Mouse (Mus musculus): ENCODE measurements around the gene Zscan22.
"Not testable (repeated sequence)": the region's sequence is repeated elsewhere in the genome, so short reads cannot be mapped to it uniquely, and the experiment has no call there.

Gene Zscan22

GRCm38 (mm10) chr7:12897655-12898410 lies at the start of gene Zscan22:
Gene Zscan22, plus strand, starts transcription at chr7:12897815.
- DNase-seq: peak; percentile 98

DNA sequence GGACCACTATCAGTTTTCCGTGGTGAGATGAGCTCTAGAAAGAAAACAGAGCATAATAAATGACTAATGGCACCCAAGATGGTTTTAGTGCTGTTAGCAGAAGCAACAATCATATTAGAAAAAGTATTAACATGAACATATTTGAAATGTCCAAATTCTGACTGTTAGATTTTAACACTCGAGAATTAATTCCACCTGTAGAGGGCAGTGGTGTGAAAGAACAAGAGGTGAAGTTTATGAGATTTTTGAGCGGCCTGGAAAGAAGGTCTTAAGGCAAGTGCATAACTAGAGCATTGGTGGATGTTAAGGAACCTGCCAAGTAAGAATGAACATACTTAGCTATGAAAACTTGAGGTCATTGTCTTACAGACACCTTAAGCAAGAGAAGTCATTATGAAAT lies 23.3 kb upstream of the Zscan22 start:
- DNase-seq: no peak

DNA sequence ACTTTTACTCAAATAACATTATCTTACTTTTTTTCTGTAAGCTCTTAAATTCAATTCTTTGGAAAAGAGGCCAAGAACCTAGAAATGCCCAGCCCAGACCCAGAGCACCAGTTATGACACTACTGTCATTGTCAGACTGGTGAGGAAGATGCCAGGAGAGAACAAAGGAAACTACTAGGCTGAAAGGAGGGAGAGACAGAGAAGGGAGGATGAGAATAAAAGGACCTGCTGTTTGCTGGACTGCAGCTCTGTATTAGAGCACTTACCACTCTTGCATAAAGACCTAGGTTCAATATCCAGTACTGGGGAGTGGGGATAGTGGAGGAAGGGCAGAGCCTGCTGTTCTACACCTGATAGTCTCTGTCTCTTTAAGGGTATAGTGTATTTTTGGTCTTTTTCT lies 17.6 kb upstream of the Zscan22 start:
- DNase-seq: no peak

DNA sequence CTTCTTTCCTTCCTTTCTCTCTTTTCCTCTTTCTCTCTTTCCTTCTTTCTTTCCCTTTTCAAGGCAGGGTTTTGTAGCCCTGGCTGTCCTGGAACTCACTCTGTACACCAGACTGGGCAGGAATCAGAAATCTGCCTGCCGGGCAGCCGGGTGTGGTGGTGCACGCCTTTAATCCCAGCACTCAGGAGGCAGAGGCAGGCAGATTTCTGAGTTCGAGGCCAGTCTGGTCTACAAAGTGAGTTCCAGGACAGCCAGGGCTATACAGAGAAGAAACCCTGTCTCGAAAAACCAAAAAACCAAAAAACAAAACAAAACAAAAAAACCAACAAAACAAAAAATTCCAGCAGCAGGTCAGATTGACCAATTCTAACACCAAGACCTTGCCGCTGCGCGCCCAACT lies 17.1 kb upstream of the Zscan22 start:
- DNase-seq: not testable (repeated sequence)

- DNase-seq: peak; percentile 96
Measured at GRCm38 (mm10) chr7:12880911-12881660, 16.5 kb upstream of the Zscan22 start, which contains the start of gene Zfp128. Gene Zfp128, plus strand, starts transcription at chr7:12881177.

GRCm38 (mm10) chr7:12886563-12887266 lies 10.9 kb upstream of the Zscan22 start:
- no peak for DNase-seq

GRCm38 (mm10) chr7:12887585-12887984 lies 10.0 kb upstream of the Zscan22 start:
- no peak for DNase-seq

DNA sequence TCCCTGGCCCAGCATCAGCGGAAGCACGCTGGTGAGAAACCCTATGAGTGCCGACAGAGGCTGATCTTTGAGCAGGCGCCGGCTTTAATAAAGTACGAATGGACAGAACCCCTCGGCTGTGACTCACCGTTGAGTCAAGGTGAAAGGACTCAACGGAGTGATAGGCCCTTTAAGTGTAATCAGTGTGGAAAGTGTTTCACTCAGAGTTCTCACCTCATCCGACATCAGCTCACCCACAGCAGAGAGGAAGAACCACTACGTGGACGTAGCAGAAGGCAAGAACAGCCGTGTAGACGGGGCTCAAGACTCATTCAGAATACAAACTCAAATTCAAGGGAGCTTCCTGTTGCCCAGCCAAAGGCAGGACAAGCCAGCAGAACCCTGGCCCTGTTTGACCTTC lies 6.7 kb upstream of the Zscan22 start:
- no peak for DNase-seq

DNA sequence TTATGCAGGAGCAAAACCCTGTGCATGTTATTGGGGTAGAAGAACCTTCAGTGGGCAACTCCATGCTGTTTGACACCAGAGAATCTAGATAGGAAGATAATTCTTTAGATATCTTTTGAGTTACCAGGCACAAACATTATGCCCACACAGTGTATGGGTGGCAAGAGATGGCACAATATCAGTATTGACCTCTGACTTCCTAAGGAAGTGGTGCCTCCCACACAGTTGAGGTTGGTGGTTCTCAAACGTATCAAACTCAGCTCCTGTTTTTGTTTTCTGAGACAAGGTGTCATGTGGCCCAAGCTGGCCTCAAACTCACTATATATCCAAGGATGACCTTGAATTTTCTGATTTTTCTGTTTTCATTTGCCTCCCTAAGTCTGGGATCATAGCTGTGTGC lies 6.3 kb upstream of the Zscan22 start:
- no peak for DNase-seq

DNA sequence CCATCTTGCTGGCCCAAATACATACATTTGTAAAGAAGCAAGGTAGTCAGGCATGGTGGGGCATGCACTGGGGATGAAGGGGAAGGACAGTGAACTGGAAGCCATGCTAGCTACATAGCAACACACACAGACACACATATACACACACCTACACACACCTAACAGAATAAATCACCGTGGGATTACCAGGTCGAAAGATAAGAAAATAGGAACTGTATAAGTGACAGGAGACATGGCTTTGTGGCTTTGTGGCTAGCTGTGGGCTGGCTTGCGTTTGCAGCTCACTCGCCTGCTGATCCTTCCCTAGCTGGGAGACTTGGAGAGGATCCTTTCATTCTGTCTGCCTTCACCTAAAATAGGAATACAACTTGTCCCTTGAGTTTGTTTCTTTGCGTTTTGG lies 3.9 kb downstream of the Zscan22 start:
- DNase-seq: no peak

- DNase-seq: no peak
Measured at GRCm38 (mm10) chr7:12903623-12904022, 6.0 kb downstream of the Zscan22 start.

- DNase-seq: no peak
Measured at GRCm38 (mm10) chr7:12905146-12905545, 7.5 kb downstream of the Zscan22 start.

GRCm38 (mm10) chr7:12909498-12909962 lies 11.9 kb downstream of the Zscan22 start:
- DNase-seq: peak; percentile 71

DNA sequence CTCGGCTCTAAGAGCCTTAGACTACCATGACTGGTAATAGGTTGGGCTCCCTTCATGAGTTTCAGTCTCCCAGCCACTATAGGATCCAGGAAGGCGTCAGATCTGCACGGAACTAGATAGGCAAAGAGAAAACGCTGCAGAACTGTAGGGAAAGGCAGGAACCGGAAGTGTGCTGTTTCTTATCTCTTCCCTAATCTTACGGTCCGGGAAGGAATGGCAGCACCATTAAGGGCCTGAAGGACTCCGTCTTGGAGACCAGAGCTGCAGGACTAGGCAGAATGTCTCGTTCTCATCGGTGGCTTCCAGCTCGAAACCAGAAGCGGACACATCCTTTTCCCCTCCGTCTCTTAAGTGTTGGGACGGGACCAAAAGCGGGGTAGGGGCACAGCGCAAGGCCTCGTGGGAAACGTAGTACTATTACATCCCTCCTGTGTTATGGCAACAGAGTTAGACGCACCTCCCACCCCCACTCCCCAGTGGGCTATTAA lies 12.6 kb downstream of the Zscan22 start:
- DNase-seq: peak; percentile 50

- no peak for DNase-seq
Measured at GRCm38 (mm10) chr7:12913556-12913955, 15.9 kb downstream of the Zscan22 start.

GRCm38 (mm10) chr7:12920495-12920894 lies 22.9 kb downstream of the Zscan22 start:
- DNase-seq: not testable (repeated sequence)

- DNase-seq: no peak
Measured at GRCm38 (mm10) chr7:12921318-12921704, 23.7 kb downstream of the Zscan22 start.

DNA sequence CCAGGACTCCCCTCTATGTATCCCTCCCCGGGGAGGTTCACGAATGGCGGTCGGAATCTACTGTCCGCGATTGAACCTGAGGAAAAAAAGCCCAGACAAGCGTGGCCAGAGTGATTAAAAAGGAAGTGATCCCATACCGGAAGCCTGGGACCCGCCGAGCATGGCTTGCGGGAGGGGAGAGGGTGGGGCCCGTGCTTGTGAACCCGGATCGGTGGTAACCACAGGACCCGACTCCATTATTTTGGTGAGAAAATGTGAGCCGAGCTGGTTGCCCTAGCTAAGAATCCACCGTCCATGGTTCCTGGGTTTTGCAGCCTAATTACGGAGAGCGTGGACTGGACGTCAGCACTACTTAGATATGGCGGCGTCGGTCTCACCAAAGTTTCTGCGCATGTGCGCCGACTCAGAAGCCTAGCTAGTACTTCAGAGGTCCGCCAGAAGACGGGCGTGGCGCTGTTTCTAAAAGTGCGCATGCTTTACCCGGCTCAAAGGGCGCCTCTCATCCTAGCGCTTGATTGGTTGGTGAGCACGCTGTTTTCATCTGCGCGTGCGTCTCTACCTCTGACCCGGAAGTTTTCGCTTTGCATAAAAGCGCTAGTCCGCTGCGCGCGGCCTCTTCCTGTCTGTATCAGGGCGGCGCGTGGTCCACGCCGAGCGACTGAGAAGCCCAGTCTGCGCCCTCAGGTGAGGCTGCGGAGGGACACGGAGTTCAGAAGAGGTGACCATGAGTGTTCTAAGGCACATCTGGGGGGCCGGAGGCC lies 24.3 kb downstream of the Zscan22 start, which contains the start of gene Rps5:
Gene Rps5, plus strand, starts transcription at position 586 of the 761 bp plus-strand sequence.
- DNase-seq: peak; percentile 99

DNA sequence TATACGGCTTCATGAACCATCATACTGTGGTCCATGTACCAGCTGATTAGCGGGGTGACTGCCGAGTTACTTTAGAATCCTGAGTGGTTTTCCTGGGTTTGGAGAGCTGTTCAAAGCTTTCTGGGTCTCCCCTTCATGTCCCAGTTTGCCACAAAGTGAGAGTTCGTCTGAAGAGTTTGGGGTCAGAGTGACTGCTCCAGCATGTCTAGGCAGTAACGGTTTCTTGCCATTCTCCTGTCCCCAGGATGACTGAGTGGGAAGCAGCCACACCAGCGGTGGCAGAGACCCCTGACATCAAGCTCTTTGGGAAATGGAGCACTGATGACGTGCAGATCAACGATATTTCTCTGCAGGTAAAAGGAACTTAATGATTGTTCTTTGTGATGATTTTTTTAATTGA lies 25.1 kb downstream of the Zscan22 start:
- no peak for DNase-seq

DNA sequence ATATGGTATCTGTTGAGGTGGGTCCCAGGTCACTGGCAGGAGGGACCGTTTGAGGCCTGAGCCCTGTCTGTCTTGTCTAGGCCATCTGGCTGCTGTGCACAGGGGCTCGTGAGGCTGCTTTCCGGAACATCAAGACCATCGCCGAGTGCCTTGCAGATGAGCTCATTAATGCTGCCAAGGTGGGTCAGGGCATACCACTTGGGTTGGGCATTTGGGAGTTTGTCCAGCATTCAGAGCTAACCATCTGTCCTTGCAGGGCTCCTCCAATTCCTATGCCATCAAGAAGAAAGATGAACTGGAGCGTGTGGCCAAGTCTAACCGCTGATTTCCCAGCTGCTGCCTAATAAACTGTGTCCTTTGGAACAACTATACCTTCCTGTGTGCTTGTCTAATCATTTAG lies 28.7 kb downstream of the Zscan22 start:
- no peak for DNase-seq

DNA sequence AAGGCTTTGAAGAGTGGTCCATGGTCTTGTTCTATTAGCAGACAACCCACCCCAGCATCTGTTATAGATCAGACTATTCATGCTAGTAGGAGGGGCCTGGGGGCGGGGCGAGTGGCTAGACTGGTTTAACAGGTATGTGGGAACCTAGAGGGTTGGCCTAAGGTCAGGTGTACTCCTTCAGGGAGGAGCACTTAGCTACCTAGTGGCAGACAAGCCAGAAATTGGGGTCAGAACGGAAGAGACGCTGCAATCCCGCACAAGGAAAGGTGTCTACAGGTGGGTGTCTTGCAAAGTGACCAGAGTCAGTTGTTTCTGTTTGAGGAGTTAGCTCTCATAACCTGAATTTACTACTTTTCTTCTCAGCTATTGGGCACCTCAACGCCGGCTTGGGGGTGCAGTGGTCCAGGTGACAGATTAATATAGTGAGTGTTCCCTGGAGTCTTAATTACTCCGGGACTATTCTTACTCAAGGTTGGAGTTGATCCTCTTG lies 29.6 kb downstream of the Zscan22 start, which contains the start of gene Rnf225:
Gene Rnf225, plus strand, starts transcription at position 226 of the 490 bp plus-strand sequence.
- no peak for DNase-seq

Measured in layer of hippocampus, adult 9-11 months (tissue).